Mouse (Mus musculus) ES-E14 (cell line): ENCODE data around the gene Taok3. TPM values are rescaled to one million over a fixed set of nuclear protein-coding genes. Genes with fewer than 3 reads are reported as not detected.

ENCODE experiments used
- DNase-seq: peaks from one replicate; pipeline ENCODE4 v3.0.0-alpha.2; 2013; ENCODE audit warnings: low read depth, low spot score
- H3K27ac ChIP-seq: 2 replicates; pipeline ENCODE4 v1.5.1; 2012; ENCODE audit warnings: low read depth, mild to moderate bottlenecking, low read length, moderate library complexity, mixed read lengths; ENCODE audit not compliant: poor library complexity, insufficient read depth, severe bottlenecking
- H3K36me3 ChIP-seq: 2 replicates; pipeline ENCODE4 v1.6.1; 2012; ENCODE audit warnings: mild to moderate bottlenecking, low read length, moderate library complexity, mixed read lengths; ENCODE audit not compliant: control insufficient read depth, poor library complexity, insufficient read depth, severe bottlenecking
- H3K4me1 ChIP-seq, 2 experiments: fragments of 150-350 bp in 1 of 2; sonication (generic) in 1 of 2; 2 replicates each; pipeline ENCODE4 v1.6.1; 2012; ENCODE audit warnings: low read length in 2 of 2, mild to moderate bottlenecking in 1 of 2, mixed read lengths in 1 of 2; ENCODE audit not compliant: control insufficient read depth in 2 of 2, insufficient read depth in 2 of 2, poor library complexity in 1 of 2
- H3K4me3 ChIP-seq, 2 experiments: fragments of 150-350 bp in 1 of 2; sonication (generic) in 1 of 2; 2 replicates each; pipeline ENCODE4 v1.5.1; 2012; ENCODE audit warnings: low read length in 2 of 2, low read depth in 1 of 2, mild to moderate bottlenecking in 1 of 2, mixed read lengths in 1 of 2; ENCODE audit not compliant: insufficient read depth in 1 of 2, poor library complexity in 1 of 2, severe bottlenecking in 1 of 2
- H3K9ac ChIP-seq: 2 replicates; pipeline ENCODE4 v1.6.1; 2012; ENCODE audit warnings: low read depth, mild to moderate bottlenecking, low read length, mixed read lengths; ENCODE audit not compliant: poor library complexity, insufficient read depth, severe bottlenecking
- H3K9me3 ChIP-seq: fragments of 150-350 bp; sonication (generic); 2 replicates; pipeline ENCODE4 v1.6.1; 2012; ENCODE audit warnings: low read depth, mild to moderate bottlenecking, low read length; ENCODE audit not compliant: control insufficient read depth, insufficient read depth
- CHD2 ChIP-seq: IDR thresholded peaks from 2 replicates; pipeline ENCODE4 v1.6.1; 2014; ENCODE audit warnings: mild to moderate bottlenecking, low read depth, low read length, inconsistent platforms
- HCFC1 ChIP-seq: IDR thresholded peaks from 2 replicates; pipeline ENCODE4 v1.6.1; 2012; ENCODE audit warnings: low read length, inconsistent platforms, borderline replicate concordance; ENCODE audit not compliant: insufficient read depth
- MAFK ChIP-seq: IDR thresholded peaks from 2 replicates; pipeline ENCODE4 v1.6.1; 2014; ENCODE audit warnings: mild to moderate bottlenecking, low read depth, low read length, inconsistent platforms; ENCODE audit not compliant: insufficient read depth
- ZC3H11A ChIP-seq: IDR thresholded peaks from 2 replicates; pipeline ENCODE4 v1.6.1; 2012; ENCODE audit warnings: low read depth, mild to moderate bottlenecking, inconsistent platforms, low read length, borderline replicate concordance
- ZNF384 ChIP-seq: IDR thresholded peaks from 2 replicates; pipeline ENCODE4 v1.6.1; 2012; ENCODE audit warnings: low read depth, low read length, inconsistent platforms
- in situ Hi-C, 2 experiments: fragments of 600-800 bp; cut with MboI; formaldehyde crosslinking; loops; one replicate each; pipeline ENCODE4 v1.15.1; 2025; ENCODE audit warnings: low sequenced_read_pairs in 2 of 2, inconsistent platforms in 1 of 2; ENCODE audit not compliant: unreplicated experiment in 2 of 2
- total RNA-seq: library from RNA; depleted of rRNA; stranded (reverse); fragments of 300-350 nt; gene quantifications from 2 replicates; pipeline ENCODE4 v1.2.3, GENCODE M21; 2012

Gene Taok3
- total RNA-seq, 1 experiment: 6.9 TPM

DNA sequence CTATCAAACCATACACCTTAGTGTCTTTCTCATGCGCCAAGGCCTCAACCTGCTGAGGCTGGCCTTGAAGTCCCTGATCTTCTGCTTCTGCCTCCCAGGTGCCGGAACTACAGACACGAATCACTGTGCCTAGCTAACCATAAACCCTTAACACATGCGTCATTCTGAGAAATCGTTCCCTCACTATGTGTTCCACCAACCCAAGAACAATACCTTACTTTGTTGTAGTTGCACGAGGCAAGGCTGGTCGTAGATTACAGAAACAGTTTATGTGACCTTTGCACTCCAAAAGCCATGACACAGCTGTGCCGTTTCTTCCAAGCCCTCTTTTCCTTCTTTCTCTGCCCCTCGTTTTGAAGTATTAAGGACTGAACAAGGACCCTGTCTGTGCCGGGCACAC lies 40.6 kb downstream of the Taok3 start:
- no peak for DNase-seq
- peaks cover 5% of the 10 kb centered on the region; the same call in 1 of the 2 replicates for H3K36me3 ChIP-seq
- peaks cover 0 to 2% of the 10 kb centered on the region in 2 experiments; a peak in 1 of 4 replicates for H3K4me1 ChIP-seq
- H3K27ac ChIP-seq: no peak overlapping the region
- no peaks in the 10 kb centered on the region for H3K9me3 ChIP-seq
- no peak overlapping the region for H3K9ac ChIP-seq
- in situ Hi-C loops: no loop called here
- TF ChIP-seq HCFC1 (no peak), ZC3H11A (no peak), CHD2 (no peak), MAFK (no peak), ZNF384 (0 out of 2 replicates have a peak, but pooled peaks have one; percentile 7)
- no peak overlapping the region for H3K4me3 ChIP-seq

DNA sequence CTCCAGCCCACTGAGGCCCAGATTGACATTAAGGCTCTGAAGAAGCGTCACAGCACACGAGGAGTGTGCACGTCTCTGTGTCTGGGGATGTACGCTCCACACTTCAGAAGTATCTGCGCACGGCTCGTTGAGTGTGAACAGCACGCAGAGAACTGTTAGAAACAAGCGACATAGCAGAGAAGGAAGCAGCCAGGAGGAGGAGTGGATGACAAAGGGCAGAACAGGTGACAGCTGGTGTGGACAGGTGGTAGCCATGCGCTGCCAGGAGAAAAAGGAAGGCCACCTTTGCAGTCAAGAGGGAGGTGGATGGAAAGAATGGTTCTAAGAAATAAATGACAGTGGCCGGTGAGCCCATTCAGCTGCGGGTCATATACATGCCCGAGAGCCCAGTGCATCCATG lies 43.9 kb downstream of the Taok3 start:
- H3K9me3 ChIP-seq: no peaks in the 10 kb centered on the region
- peaks cover 0 to 2% of the 10 kb centered on the region in 2 experiments; a peak in 1 of 4 replicates for H3K4me1 ChIP-seq
- no peak overlapping the region for H3K9ac ChIP-seq
- peaks cover 5% of the 10 kb centered on the region; the same call in 1 of the 2 replicates for H3K36me3 ChIP-seq
- peak overlapping the region; percentile 3; the same call in 1 of the 2 replicates for H3K27ac ChIP-seq
- no peak overlapping the region for H3K4me3 ChIP-seq
- in situ Hi-C loops: no loop called here
- TF ChIP-seq MAFK (no peak), ZC3H11A (no peak), HCFC1 (no peak), ZNF384 (no peak), CHD2 (no peak)
- DNase-seq: no peak

DNA sequence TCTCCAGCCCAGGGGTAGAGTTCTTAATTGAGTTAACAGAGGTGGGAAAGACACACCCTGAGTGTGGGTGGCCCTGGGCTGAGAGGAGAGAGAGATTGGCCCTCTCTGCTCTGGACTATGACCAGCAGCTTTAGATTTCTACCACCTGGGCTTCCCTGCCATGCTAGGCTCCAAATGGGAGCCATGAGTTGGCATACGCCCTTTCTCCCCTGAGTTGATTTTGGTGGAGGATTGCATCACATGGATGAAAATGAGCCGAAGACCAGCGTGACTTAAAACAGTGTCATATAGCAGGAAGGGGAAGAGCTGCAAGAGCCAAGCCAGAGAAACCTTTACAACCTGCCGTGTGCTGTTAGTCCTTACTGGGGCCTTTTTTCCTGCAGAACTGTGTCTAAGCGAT lies 44.6 kb downstream of the Taok3 start:
- DNase-seq: no peak
- Histone ChIP-seq H3K4me1 (peaks cover 0 to 2% of the 10 kb centered on the region in 2 experiments; a peak in 1 of 4 replicates), H3K9ac (no peak overlapping the region), H3K9me3 (no peaks in the 10 kb centered on the region), H3K36me3 (peaks cover 5% of the 10 kb centered on the region; the same call in 1 of the 2 replicates), H3K27ac (no peak overlapping the region), H3K4me3 (no peak overlapping the region)
- no peak for TF ChIP-seq MAFK
- no peak for TF ChIP-seq ZC3H11A
- no peak for TF ChIP-seq HCFC1
- TF ChIP-seq ZNF384: no peak
- TF ChIP-seq CHD2: no peak
- in situ Hi-C loops: no loop called here

DNA sequence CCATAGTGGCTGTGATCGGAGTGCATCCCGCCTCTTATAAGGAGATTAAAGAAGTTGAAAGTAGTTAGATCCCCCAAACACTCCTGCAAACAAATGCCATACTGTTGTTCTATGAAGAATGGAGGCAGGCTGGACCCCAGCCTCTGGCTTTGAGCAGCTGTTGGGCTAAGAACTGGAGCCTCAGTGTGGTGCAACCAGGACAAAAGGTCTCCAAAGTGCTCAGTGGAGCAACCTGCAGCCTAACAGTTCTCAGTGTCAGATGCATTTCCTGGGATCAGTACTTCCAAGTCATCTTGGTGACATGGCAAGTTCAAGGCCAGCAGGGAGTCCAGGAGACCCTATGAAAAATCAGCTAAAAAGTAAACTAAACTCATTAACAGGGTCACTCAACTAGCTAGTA lies 45.0 kb downstream of the Taok3 start:
- Histone ChIP-seq H3K27ac (no peak overlapping the region), H3K4me3 (no peak overlapping the region), H3K4me1 (peaks cover 0 to 2% of the 10 kb centered on the region in 2 experiments; a peak in 1 of 4 replicates), H3K9ac (no peak overlapping the region), H3K9me3 (no peaks in the 10 kb centered on the region), H3K36me3 (peaks cover 5% of the 10 kb centered on the region; the same call in 1 of the 2 replicates)
- in situ Hi-C loops: no loop called here
- DNase-seq: no peak
- no peak for TF ChIP-seq CHD2
- no peak for TF ChIP-seq MAFK
- TF ChIP-seq ZNF384: no peak
- no peak for TF ChIP-seq HCFC1
- no peak for TF ChIP-seq ZC3H11A

DNA sequence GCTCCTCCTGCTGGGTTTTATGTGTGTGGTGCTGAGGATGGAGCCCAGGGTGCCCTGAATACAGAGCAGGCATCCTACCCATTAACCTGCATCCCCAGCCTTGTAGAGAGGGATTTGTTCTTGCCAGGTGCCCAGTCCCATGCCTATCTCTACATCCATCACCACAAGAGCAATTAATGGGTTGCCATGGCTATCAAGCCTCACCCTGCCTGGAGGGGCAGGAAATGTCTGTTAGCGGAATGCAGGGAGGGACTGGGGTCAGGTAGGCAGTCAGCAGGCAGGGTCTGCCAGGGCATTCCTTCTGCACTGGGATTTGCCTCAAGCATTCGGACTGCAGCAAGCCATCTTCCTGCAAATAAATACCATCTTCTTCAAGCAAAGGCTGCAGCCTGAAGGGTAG lies 46.0 kb downstream of the Taok3 start:
- no peaks in the 10 kb centered on the region; the same call in 1 of the 2 replicates for H3K36me3 ChIP-seq
- in situ Hi-C loops: no loop called here
- no peak overlapping the region for H3K9ac ChIP-seq
- no peak overlapping the region for H3K27ac ChIP-seq
- H3K4me3 ChIP-seq: no peak overlapping the region
- DNase-seq: no peak
- TF ChIP-seq ZNF384: no peak
- no peak for TF ChIP-seq HCFC1
- TF ChIP-seq ZC3H11A: no peak
- no peak for TF ChIP-seq CHD2
- no peak for TF ChIP-seq MAFK
- peaks cover 0 to 2% of the 10 kb centered on the region in 2 experiments; a peak in 1 of 4 replicates for H3K4me1 ChIP-seq
- H3K9me3 ChIP-seq: no peaks in the 10 kb centered on the region
